Mouse (Mus musculus) cerebellum, adult 18-20 months (tissue): ENCODE data around the gene Pigl.
"Not testable (repeated sequence)": the region's sequence is repeated elsewhere in the genome, so short reads cannot be mapped to it uniquely, and the experiment has no call there.

Source experiments
- DNase-seq, 2 experiments: peaks; one replicate each; pipeline ENCODE4 v3.0.0; 2021

Pigl gene

GRCm38 (mm10) chr11:62458276-62458724 is at the start of gene Pigl, which contains the start of gene Ncor1:
Pigl (plus strand) TSS chr11:62458460.
Ncor1 (minus strand) TSS chr11:62458541.
- peak; percentile 82 to 88 for DNase-seq

GRCm38 (mm10) chr11:62408848-62409247 is 49.4 kb upstream of the Pigl start:
- DNase-seq: no peak

- no peak for DNase-seq
These were observed 48.6 kb upstream of the Pigl start for GRCm38 (mm10) chr11:62409611-62410010.

GRCm38 (mm10) chr11:62415026-62415425 is 43.2 kb upstream of the Pigl start:
- no peak for DNase-seq

- no peak for DNase-seq
These were observed 33.7 kb upstream of the Pigl start for GRCm38 (mm10) chr11:62424525-62424924.

- no peak for DNase-seq
These were observed 32.0 kb upstream of the Pigl start for GRCm38 (mm10) chr11:62426266-62426665.

GRCm38 (mm10) chr11:62427105-62427504 is 31.2 kb upstream of the Pigl start:
- no peak for DNase-seq

GRCm38 (mm10) chr11:62432211-62432610 is 26.0 kb upstream of the Pigl start:
- no peak for DNase-seq

- no peak for DNase-seq
These were observed 17.5 kb upstream of the Pigl start for GRCm38 (mm10) chr11:62440670-62441315.

- DNase-seq: peak in 1 of 2 experiments; percentile 24
These were observed 12.5 kb upstream of the Pigl start for GRCm38 (mm10) chr11:62445799-62446198.

- no peak for DNase-seq
These were observed 9.3 kb upstream of the Pigl start for GRCm38 (mm10) chr11:62448971-62449370.

GRCm38 (mm10) chr11:62455193-62455592 is 3.1 kb upstream of the Pigl start:
- no peak for DNase-seq

- DNase-seq: no peak
These were observed 2.2 kb upstream of the Pigl start for GRCm38 (mm10) chr11:62456021-62456482.

GRCm38 (mm10) chr11:62456483-62457172 is 1.6 kb upstream of the Pigl start:
- DNase-seq: peak in 1 of 2 experiments; percentile 36

GRCm38 (mm10) chr11:62457241-62457890 is 894 bp upstream of the Pigl start:
- peak; percentile 87 to 93 for DNase-seq

- no peak for DNase-seq
These were observed 379 bp upstream of the Pigl start for GRCm38 (mm10) chr11:62457891-62458270.

GRCm38 (mm10) chr11:62458780-62459179 is 520 bp downstream of the Pigl start:
- DNase-seq: no peak

- DNase-seq: not testable (repeated sequence)
These were observed 4.3 kb downstream of the Pigl start for GRCm38 (mm10) chr11:62462529-62462928.

GRCm38 (mm10) chr11:62463225-62463915 is 5.1 kb downstream of the Pigl start:
- no peak for DNase-seq

- no peak for DNase-seq
These were observed 6.4 kb downstream of the Pigl start for GRCm38 (mm10) chr11:62464696-62465095.

- no peak for DNase-seq
These were observed 7.6 kb downstream of the Pigl start for GRCm38 (mm10) chr11:62465849-62466248.

- DNase-seq: no peak
These were observed 8.3 kb downstream of the Pigl start for GRCm38 (mm10) chr11:62466546-62466945.

- DNase-seq: not testable (repeated sequence)
These were observed 9.0 kb downstream of the Pigl start for GRCm38 (mm10) chr11:62467289-62467688.
